Mouse (Mus musculus): ENCODE measurements at regions not wholly inside any gene's neighbourhood (a gene's known extent, or its start where the extent isn't known, plus 50 kb on each side); places are given as distances from the start of the nearest gene placed in this dataset.

GRCm38 (mm10) chr16:9054415-9054814 is 224.5 kb downstream of the 1810013L24Rik start:
- no peak for TF ChIP-seq TCF12 (IDR thresholded peaks at IDR 0.05; ENCODE audit: insufficient read depth, poor library complexity, severe bottlenecking)
- TF ChIP-seq POLR2A (IDR thresholded peaks at IDR 0.05; ENCODE audit: insufficient read length, low read depth): no peak
- no peak for TF ChIP-seq MAX (IDR thresholded peaks at IDR 0.05; ENCODE audit: low read depth)
- no peak for TF ChIP-seq SRF (IDR thresholded peaks at IDR 0.05; ENCODE audit: control insufficient read depth, insufficient read length, low read depth)
- TF ChIP-seq MYOG (IDR thresholded peaks at IDR 0.05; ENCODE audit: control insufficient read depth in 1 of 3, insufficient read depth in 1 of 3, insufficient read length in 2 of 3, low read depth in 2 of 3): no peak
- no peak for TF ChIP-seq USF1 (IDR thresholded peaks at IDR 0.05; ENCODE audit: low read depth)
- TF ChIP-seq E2F4 (IDR thresholded peaks at IDR 0.05; ENCODE audit: insufficient read depth): no peak
- TF ChIP-seq TCF3 (IDR thresholded peaks at IDR 0.05; ENCODE audit: insufficient read length, low read depth): no peak

Data from myocyte (in vitro differentiated cells).